Mouse (Mus musculus): ENCODE data around the gene Gm10803. TPM values are rescaled to one million over a fixed set of nuclear protein-coding genes. Genes with fewer than 3 reads are reported as not detected.

The Gm10803 gene
- polyA plus RNA-seq, 1 experiment from 2014 or later = not detected

GRCm38 (mm10) chr2:93599731-93600130, 39.4 kb downstream of the Gm10803 start:
- Histone ChIP-seq H3K27ac (ENCODE audit: low read depth, low read length) (no peak overlapping the region), H3K27me3 (ENCODE audit: control insufficient read depth, insufficient read depth, low read length) (peaks cover 7% of the 10 kb centered on the region; the same call in 1 of the 2 replicates), H3K9ac (ENCODE audit: low read depth, low read length) (no peak overlapping the region), H3K4me3 (ENCODE audit: low read depth, low read length) (no peak overlapping the region), H3K4me1 (ENCODE audit: control insufficient read depth, insufficient read depth, low read length) (peaks cover 4% of the 10 kb centered on the region; the same call in 1 of the 2 replicates), H3K36me3 (ENCODE audit: control insufficient read depth, insufficient read depth, low read length) (no peaks in the 10 kb centered on the region), H3K4me2 (no peak overlapping the region), H3K9me3 (replicated peaks; ENCODE audit: control insufficient read depth, low read length) (no peaks in the 10 kb centered on the region)
- ATAC-seq (replicated peaks; ENCODE audit: insufficient number of reproducible peaks, low FRiP score, low TSS enrichment) = no peak
- 36% methylated on average over 9 of the region's 9 CpGs for WGBS (ENCODE audit: insufficient replicate concordance)

GRCm38 (mm10) chr2:93604601-93605285, 44.4 kb downstream of the Gm10803 start:
- Histone ChIP-seq H3K9ac (ENCODE audit: low read depth, low read length) (no peak overlapping the region), H3K4me2 (no peak overlapping the region), H3K36me3 (ENCODE audit: control insufficient read depth, insufficient read depth, low read length) (no peaks in the 10 kb centered on the region), H3K4me1 (ENCODE audit: control insufficient read depth, insufficient read depth, low read length) (no peaks in the 10 kb centered on the region), H3K9me3 (replicated peaks; ENCODE audit: control insufficient read depth, low read length) (no peaks in the 10 kb centered on the region), H3K4me3 (ENCODE audit: low read depth, low read length) (no peak overlapping the region), H3K27ac (ENCODE audit: low read depth, low read length) (no peak overlapping the region), H3K27me3 (ENCODE audit: control insufficient read depth, insufficient read depth, low read length) (peaks cover 2% of the 10 kb centered on the region; the same call in 1 of the 2 replicates)
- no peak for ATAC-seq (replicated peaks; ENCODE audit: insufficient number of reproducible peaks, low FRiP score, low TSS enrichment)
- 78% methylated on average over 6 of the region's 6 CpGs for WGBS (ENCODE audit: insufficient replicate concordance)

GRCm38 (mm10) chr2:93608800-93609199, 48.4 kb downstream of the Gm10803 start:
- WGBS (ENCODE audit: insufficient replicate concordance) = 67% methylated on average over 3 of the region's 3 CpGs

GRCm38 (mm10) chr2:93613020-93613419, 52.7 kb downstream of the Gm10803 start:
- no peak overlapping the region for H3K27ac ChIP-seq (ENCODE audit: low read depth, low read length)
- no peak for ATAC-seq (replicated peaks; ENCODE audit: insufficient number of reproducible peaks, low FRiP score, low TSS enrichment)
- WGBS (ENCODE audit: insufficient replicate concordance) = 65% methylated on average over 7 of the region's 7 CpGs

More at GRCm38 (mm10) chr2:93608800-93609199, 48.4 kb downstream of the Gm10803 start:
- no peaks in the 10 kb centered on the region for H3K9me3 ChIP-seq (replicated peaks; ENCODE audit: control insufficient read depth, low read length)
- ATAC-seq (replicated peaks; ENCODE audit: insufficient number of reproducible peaks, low FRiP score, low TSS enrichment) = no peak
- no peak overlapping the region for H3K27ac ChIP-seq (ENCODE audit: low read depth, low read length)
- no peaks in the 10 kb centered on the region for H3K4me1 ChIP-seq (ENCODE audit: control insufficient read depth, insufficient read depth, low read length)
- H3K27me3 ChIP-seq (ENCODE audit: control insufficient read depth, insufficient read depth, low read length) = peaks cover 3% of the 10 kb centered on the region; the same call in 1 of the 2 replicates
- no peak overlapping the region for H3K4me3 ChIP-seq (ENCODE audit: low read depth, low read length)
- no peak overlapping the region for H3K4me2 ChIP-seq
- no peaks in the 10 kb centered on the region for H3K36me3 ChIP-seq (ENCODE audit: control insufficient read depth, insufficient read depth, low read length)
- H3K9ac ChIP-seq (ENCODE audit: low read depth, low read length) = no peak overlapping the region

More at GRCm38 (mm10) chr2:93613020-93613419, 52.7 kb downstream of the Gm10803 start:
- H3K36me3 ChIP-seq (ENCODE audit: control insufficient read depth, insufficient read depth, low read length) = no peaks in the 10 kb centered on the region
- H3K27me3 ChIP-seq (ENCODE audit: control insufficient read depth, insufficient read depth, low read length) = peaks cover 3% of the 10 kb centered on the region
- H3K4me2 ChIP-seq = no peak overlapping the region
- no peak overlapping the region for H3K4me3 ChIP-seq (ENCODE audit: low read depth, low read length)
- H3K9me3 ChIP-seq (replicated peaks; ENCODE audit: control insufficient read depth, low read length) = no peaks in the 10 kb centered on the region
- H3K9ac ChIP-seq (ENCODE audit: low read depth, low read length) = no peak overlapping the region
- H3K4me1 ChIP-seq (ENCODE audit: control insufficient read depth, insufficient read depth, low read length) = no peaks in the 10 kb centered on the region; the same call in 1 of the 2 replicates

Other genes starting within 250 kb of the Gm10803 start
- gene Tspan18, start 226.1 kb upstream of the Gm10803 start, polyA plus RNA-seq (2014; fragmentation: Nextera tagmentation; extraction: Ambion mirVana) = 75.5 and 84.5 TPM in 2 replicates
- gene Cd82, start 97.4 kb upstream of the Gm10803 start, polyA plus RNA-seq (2014; fragmentation: Nextera tagmentation; extraction: Ambion mirVana) = 10.6 and 14.3 TPM in 2 replicates
- 0.17 and 0.54 TPM in 2 replicates for gene Alx4, start 81.8 kb downstream of the Gm10803 start, polyA plus RNA-seq (2014; fragmentation: Nextera tagmentation; extraction: Ambion mirVana)